In the genomic region with DNA sequence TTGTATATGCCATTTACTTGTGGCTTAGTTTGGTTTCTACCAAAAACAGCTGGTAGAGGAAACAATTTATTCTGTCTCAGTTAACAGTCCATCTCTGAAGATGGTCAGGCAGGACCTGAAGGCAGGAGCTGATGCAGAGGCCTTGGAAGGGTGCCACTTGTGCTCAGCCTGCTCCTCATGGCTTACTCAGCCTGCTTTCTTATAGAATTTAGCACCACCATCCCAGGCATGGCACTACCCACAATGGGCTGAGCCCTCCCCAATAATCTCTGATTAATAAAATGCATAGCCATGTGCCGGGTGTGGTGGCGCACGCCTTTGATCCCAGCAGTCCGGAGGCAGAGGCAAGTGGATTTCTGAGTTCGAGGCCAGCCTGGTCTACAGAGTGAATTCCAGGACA, we compare ENCODE assay signal across 13 mouse cellular contexts. TPM values are rescaled to one million over a fixed set of nuclear protein-coding genes. Genes with fewer than 3 reads are reported as not detected.
A peak's percentile ranks its signal among the peaks of the same experiment; 100 is the strongest.
DNase-seq lines count a peak whose midpoint lies in the region; ATAC-seq lines count a peak whose summit lies in the region.
"Had no signal": no experiment of that assay in that cellular context is flagged by ENCODE, and none has a peak within 500 bp of the region (broad histone marks: within the 10 kb centered on the region; RNA-seq: fewer than 3 reads in every experiment).

No protein-coding gene starts in this region.

- 98% methylated on average over 5 of the region's 5 CpGs for WGBS in hindbrain, embryonic 10.5 days
- WGBS in hindbrain, embryonic 11.5 days: 95% methylated on average over 5 of the region's 5 CpGs
- 93% methylated on average over 5 of the region's 5 CpGs for WGBS in midbrain, embryonic 11.5 days
- WGBS in midbrain, embryonic 16.5 days: 96% methylated on average over 5 of the region's 5 CpGs
- WGBS in liver, embryonic 15.5 days (ENCODE audit: insufficient replicate concordance): 85% methylated on average over 5 of the region's 5 CpGs

- H3K4me1 ChIP-seq in hindbrain, embryonic 10.5 days (replicated peaks): peaks cover 64% of the 10 kb centered on the region
- peaks cover 21% of the 10 kb centered on the region for H3K4me1 ChIP-seq in hindbrain, embryonic 11.5 days (replicated peaks; ENCODE audit: control insufficient read depth, insufficient read depth, low read length)
- peaks cover 34% of the 10 kb centered on the region for H3K4me1 ChIP-seq in midbrain, embryonic 11.5 days (ENCODE audit: control insufficient read depth, insufficient read depth, low read length)
- H3K4me1 ChIP-seq in midbrain, embryonic 16.5 days (ENCODE audit: control insufficient read depth, insufficient read depth, low read length): peaks cover 42% of the 10 kb centered on the region
- H3K4me1 ChIP-seq in liver, embryonic 15.5 days (replicated peaks): peaks cover 61% of the 10 kb centered on the region

- no peaks in the 10 kb centered on the region for H3K9me3 ChIP-seq in hindbrain, embryonic 10.5 days
- no peaks in the 10 kb centered on the region for H3K9me3 ChIP-seq in hindbrain, embryonic 11.5 days (ENCODE audit: control insufficient read depth, low read length)
- H3K9me3 ChIP-seq in midbrain, embryonic 11.5 days (ENCODE audit: control insufficient read depth, low read length): no peaks in the 10 kb centered on the region
- no peaks in the 10 kb centered on the region for H3K9me3 ChIP-seq in midbrain, embryonic 16.5 days (replicated peaks; ENCODE audit: control insufficient read depth, low read length, poor library complexity, severe bottlenecking)
- H3K9me3 ChIP-seq in liver, embryonic 15.5 days (replicated peaks): no peaks in the 10 kb centered on the region

- no peak overlapping the region for H3K4me2 ChIP-seq in hindbrain, embryonic 11.5 days (replicated peaks; ENCODE audit: low read depth, low read length)
- H3K4me2 ChIP-seq in midbrain, embryonic 11.5 days: no peak overlapping the region
- no peak overlapping the region for H3K4me2 ChIP-seq in midbrain, embryonic 16.5 days (ENCODE audit: low read length)
- H3K4me2 ChIP-seq in liver, embryonic 15.5 days: peak overlapping the region; percentile 97; the same call in 1 of the 2 replicates

- ATAC-seq in hindbrain, embryonic 11.5 days (ENCODE audit: low FRiP score): no peak
- ATAC-seq in midbrain, embryonic 11.5 days (ENCODE audit: low FRiP score): no peak
- ATAC-seq in midbrain, embryonic 16.5 days: no peak
- no peak for ATAC-seq in liver, embryonic 15.5 days (ENCODE audit: insufficient read depth)

- H3K4me3 ChIP-seq in hindbrain, embryonic 10.5 days: 0 out of 2 replicates have a peak overlapping the region, but pooled peaks have one; percentile 86
- no peak overlapping the region for H3K4me3 ChIP-seq in hindbrain, embryonic 11.5 days (ENCODE audit: low read depth, low read length)
- H3K4me3 ChIP-seq in midbrain, embryonic 11.5 days (ENCODE audit: low read depth, low read length): no peak overlapping the region
- no peak overlapping the region for H3K4me3 ChIP-seq in midbrain, embryonic 16.5 days (ENCODE audit: low read depth, low read length)
- H3K4me3 ChIP-seq in liver, embryonic 15.5 days (replicated peaks): peak overlapping the region; percentile 80

- H3K36me3 ChIP-seq in hindbrain, embryonic 10.5 days: peaks cover 31% of the 10 kb centered on the region
- H3K36me3 ChIP-seq in hindbrain, embryonic 11.5 days (ENCODE audit: control insufficient read depth, insufficient read depth, low read length): peaks cover 4% of the 10 kb centered on the region; the same call in 1 of the 2 replicates
- H3K36me3 ChIP-seq in midbrain, embryonic 11.5 days (ENCODE audit: control insufficient read depth, insufficient read depth, low read length): no peaks in the 10 kb centered on the region
- peaks cover 2% of the 10 kb centered on the region for H3K36me3 ChIP-seq in midbrain, embryonic 16.5 days (ENCODE audit: control insufficient read depth, insufficient read depth, low read length)
- H3K36me3 ChIP-seq in liver, embryonic 15.5 days (replicated peaks): peaks cover 17% of the 10 kb centered on the region

- peak; percentile 63 for DNase-seq in cerebellum, adult 11-12 months
- no peak for DNase-seq in cerebellum, postnatal 4 days (ENCODE audit: low spot score in 2 of 2)
- no peak for DNase-seq in hindbrain, embryonic 10.5 days (ENCODE audit: low spot score)
- no peak for DNase-seq in hindbrain, embryonic 11.5 days (ENCODE audit: low spot score)
- peak; percentile 72 for DNase-seq in midbrain, embryonic 11.5 days (ENCODE audit: low spot score, missing footprints)
- DNase-seq in left cerebral cortex, adult 18-20 months (ENCODE audit: low spot score in 2 of 2): no peak
- DNase-seq: adrenal gland, postnatal 25 days; gastrocnemius, postnatal 36 days; kidney, adult 2 months; lung, postnatal 14 days; right cerebral cortex, postnatal 25 days had no signal

- no peak overlapping the region for H3K9ac ChIP-seq in hindbrain, embryonic 11.5 days (ENCODE audit: low read depth, low read length)
- H3K9ac ChIP-seq in midbrain, embryonic 11.5 days (ENCODE audit: low read length): no peak overlapping the region
- H3K9ac ChIP-seq in midbrain, embryonic 16.5 days (ENCODE audit: low read depth, low read length): no peak overlapping the region
- H3K9ac ChIP-seq in liver, embryonic 15.5 days: no peak overlapping the region

- H3K27ac ChIP-seq in hindbrain, embryonic 10.5 days: no peak overlapping the region
- H3K27ac ChIP-seq in hindbrain, embryonic 11.5 days (ENCODE audit: low read depth, low read length): no peak overlapping the region
- no peak overlapping the region for H3K27ac ChIP-seq in midbrain, embryonic 11.5 days (ENCODE audit: low read depth, low read length)
- H3K27ac ChIP-seq in midbrain, embryonic 16.5 days (ENCODE audit: low read length): no peak overlapping the region
- no peak overlapping the region for H3K27ac ChIP-seq in liver, embryonic 15.5 days (replicated peaks)

- peaks cover 14% of the 10 kb centered on the region for H3K27me3 ChIP-seq in hindbrain, embryonic 10.5 days (ENCODE audit: insufficient read depth, poor library complexity, severe bottlenecking)
- H3K27me3 ChIP-seq in hindbrain, embryonic 11.5 days (ENCODE audit: control insufficient read depth, insufficient read depth, low read length): no peaks in the 10 kb centered on the region
- no peaks in the 10 kb centered on the region for H3K27me3 ChIP-seq in midbrain, embryonic 11.5 days (ENCODE audit: control insufficient read depth, insufficient read depth, low read length)
- H3K27me3 ChIP-seq in midbrain, embryonic 16.5 days (ENCODE audit: control insufficient read depth, insufficient read depth, low read depth, low read length): no peaks in the 10 kb centered on the region
- H3K27me3 ChIP-seq in liver, embryonic 15.5 days: no peaks in the 10 kb centered on the region; the same call in 1 of the 2 replicates

RNA-seq across cellular contexts. Expression of gene Mrpl34, which starts 1.4 kb away (rescaled TPM):
- polyA plus RNA-seq in hindbrain, embryonic 10.5 days (2016; fragmentation: Nextera tagmentation; extraction: Ambion mirVana): 221 and 249 TPM in 2 replicates
- 231 and 239 TPM in 2 replicates for polyA plus RNA-seq in hindbrain, embryonic 11.5 days (2014; fragmentation: Nextera tagmentation; extraction: Ambion mirVana)
- polyA plus RNA-seq in midbrain, embryonic 11.5 days (2014; fragmentation: Nextera tagmentation; extraction: Ambion mirVana): 249 and 251 TPM in 2 replicates
- 182 and 191 TPM in 2 replicates for polyA plus RNA-seq in midbrain, embryonic 16.5 days (2015; fragmentation: Nextera tagmentation; extraction: Ambion mirVana)
- 81.2 and 96.6 TPM in 2 replicates for polyA plus RNA-seq in liver, embryonic 15.5 days (2015; fragmentation: Nextera tagmentation; extraction: Ambion mirVana)
- 10 to 100 TPM; 58.6 to 61.4 TPM for total RNA-seq in left cerebral cortex, adult 18-20 months (2021)

RNA-seq across cellular contexts. Expression of gene Abhd8, which starts 2.7 kb away (rescaled TPM):
- 76.3 and 88.4 TPM in 2 replicates for polyA plus RNA-seq in hindbrain, embryonic 10.5 days (2016; fragmentation: Nextera tagmentation; extraction: Ambion mirVana)
- 38.5 and 40.0 TPM in 2 replicates for polyA plus RNA-seq in hindbrain, embryonic 11.5 days (2014; fragmentation: Nextera tagmentation; extraction: Ambion mirVana)
- 36.4 and 42.2 TPM in 2 replicates for polyA plus RNA-seq in midbrain, embryonic 11.5 days (2014; fragmentation: Nextera tagmentation; extraction: Ambion mirVana)
- 176 TPM in 2 replicates for polyA plus RNA-seq in midbrain, embryonic 16.5 days (2015; fragmentation: Nextera tagmentation; extraction: Ambion mirVana)
- polyA plus RNA-seq in liver, embryonic 15.5 days (2015; fragmentation: Nextera tagmentation; extraction: Ambion mirVana): 9.1 and 9.2 TPM in 2 replicates
- total RNA-seq in left cerebral cortex, adult 18-20 months (2021): 100 to 1,000 TPM; 318 to 342 TPM

RNA-seq across cellular contexts. Expression of gene Dda1, which starts 2.8 kb away (rescaled TPM):
- 147 and 169 TPM in 2 replicates for polyA plus RNA-seq in hindbrain, embryonic 10.5 days (2016; fragmentation: Nextera tagmentation; extraction: Ambion mirVana)
- polyA plus RNA-seq in hindbrain, embryonic 11.5 days (2014; fragmentation: Nextera tagmentation; extraction: Ambion mirVana): 143 and 155 TPM in 2 replicates
- polyA plus RNA-seq in midbrain, embryonic 11.5 days (2014; fragmentation: Nextera tagmentation; extraction: Ambion mirVana): 128 and 129 TPM in 2 replicates
- 224 and 231 TPM in 2 replicates for polyA plus RNA-seq in midbrain, embryonic 16.5 days (2015; fragmentation: Nextera tagmentation; extraction: Ambion mirVana)
- polyA plus RNA-seq in liver, embryonic 15.5 days (2015; fragmentation: Nextera tagmentation; extraction: Ambion mirVana): 38.3 and 42.6 TPM in 2 replicates
- 10 to 100 TPM; 76.7 to 86.1 TPM for total RNA-seq in left cerebral cortex, adult 18-20 months (2021)

RNA-seq across cellular contexts. Expression of gene Ano8, which starts 19.6 kb away (rescaled TPM):
- polyA plus RNA-seq in hindbrain, embryonic 10.5 days (2016; fragmentation: Nextera tagmentation; extraction: Ambion mirVana): 3.3 and 6.8 TPM in 2 replicates
- polyA plus RNA-seq in hindbrain, embryonic 11.5 days (2014; fragmentation: Nextera tagmentation; extraction: Ambion mirVana): 5.1 and 5.8 TPM in 2 replicates
- polyA plus RNA-seq in midbrain, embryonic 11.5 days (2014; fragmentation: Nextera tagmentation; extraction: Ambion mirVana): 4.0 and 4.7 TPM in 2 replicates
- polyA plus RNA-seq in midbrain, embryonic 16.5 days (2015; fragmentation: Nextera tagmentation; extraction: Ambion mirVana): 4.0 and 5.9 TPM in 2 replicates
- polyA plus RNA-seq in liver, embryonic 15.5 days (2015; fragmentation: Nextera tagmentation; extraction: Ambion mirVana): 0.15 and 0.20 TPM in 2 replicates
- total RNA-seq in left cerebral cortex, adult 18-20 months (2021): 10 to 100 TPM; 56.2 to 58.6 TPM

RNA-seq across cellular contexts. Expression of gene Gtpbp3, which starts 21.7 kb away (rescaled TPM):
- 18.2 and 22.5 TPM in 2 replicates for polyA plus RNA-seq in hindbrain, embryonic 10.5 days (2016; fragmentation: Nextera tagmentation; extraction: Ambion mirVana)
- polyA plus RNA-seq in hindbrain, embryonic 11.5 days (2014; fragmentation: Nextera tagmentation; extraction: Ambion mirVana): 3.7 and 3.8 TPM in 2 replicates
- polyA plus RNA-seq in midbrain, embryonic 11.5 days (2014; fragmentation: Nextera tagmentation; extraction: Ambion mirVana): 4.0 and 4.6 TPM in 2 replicates
- polyA plus RNA-seq in midbrain, embryonic 16.5 days (2015; fragmentation: Nextera tagmentation; extraction: Ambion mirVana): 11.8 and 12.5 TPM in 2 replicates
- polyA plus RNA-seq in liver, embryonic 15.5 days (2015; fragmentation: Nextera tagmentation; extraction: Ambion mirVana): 4.2 and 5.1 TPM in 2 replicates
- total RNA-seq in left cerebral cortex, adult 18-20 months (2021): 10 to 100 TPM; 29.3 to 36.7 TPM

Comparison
In these comparisons a context has a peak if more than half of its experiments do, and no peak if none do; other contexts are left out.
1. DNase-seq: peak in cerebellum, adult 11-12 months (single experiment) and midbrain, embryonic 11.5 days (single experiment); none in cerebellum, postnatal 4 days (0 of 2), hindbrain, embryonic 10.5 days (single experiment), hindbrain, embryonic 11.5 days (single experiment) and left cerebral cortex, adult 18-20 months (0 of 2).
2. H3K4me3 ChIP-seq: peak in hindbrain, embryonic 10.5 days (single experiment) and liver, embryonic 15.5 days (single experiment); none in hindbrain, embryonic 11.5 days (single experiment), midbrain, embryonic 11.5 days (single experiment) and midbrain, embryonic 16.5 days (single experiment).